Mouse (Mus musculus) myocyte (in vitro differentiated cells): Measurements from ENCODE around the gene Wnt7b. TPM values are rescaled to one million over a fixed set of nuclear protein-coding genes. Genes with fewer than 3 reads are reported as not detected.
A peak's percentile ranks its signal among the peaks of the same experiment; 100 is the strongest.

Experiments
- H3K27me3 ChIP-seq: one replicate; pipeline ENCODE4 v1.6.1; 2011; ENCODE audit not compliant: control insufficient read depth, insufficient read depth, insufficient read length
- H3K36me3 ChIP-seq: one replicate; pipeline ENCODE4 v1.6.1; 2011; ENCODE audit not compliant: control insufficient read depth, insufficient read depth
- H3K4me2 ChIP-seq: one replicate; pipeline ENCODE4 v1.6.1; 2011; ENCODE audit warnings: low read depth, control low read depth
- H3K4me3 ChIP-seq: one replicate; pipeline ENCODE4 v1.5.1; 2011; ENCODE audit warnings: mild to moderate bottlenecking, control low read depth, moderate library complexity
- H3K79me2 ChIP-seq: one replicate; pipeline ENCODE4 v1.6.1; 2011; ENCODE audit not compliant: control insufficient read depth, insufficient read depth
- H3ac ChIP-seq: one replicate; pipeline ENCODE4 v1.6.1; 2011; ENCODE audit not compliant: control insufficient read depth, insufficient read length
- CEBPB ChIP-seq: IDR thresholded peaks from 2 replicates; pipeline ENCODE4 v1.6.1; 2011; ENCODE audit warnings: mild to moderate bottlenecking, moderate library complexity; ENCODE audit not compliant: poor library complexity, insufficient read depth, severe bottlenecking
- E2F4 ChIP-seq: IDR thresholded peaks from one replicate; pipeline ENCODE4 v1.6.1; 2011; ENCODE audit warnings: mild to moderate bottlenecking, control low read depth, moderate library complexity; ENCODE audit not compliant: insufficient read depth
- MAX ChIP-seq: IDR thresholded peaks from one replicate; pipeline ENCODE4 v1.6.1; 2011; ENCODE audit warnings: low read depth, mild to moderate bottlenecking, control low read depth
- MYOD1 ChIP-seq, 3 experiments: IDR thresholded peaks; one replicate each; pipeline ENCODE4 v1.6.1; 2011; ENCODE audit warnings: control low read depth in 2 of 3, low read depth in 2 of 3, mild to moderate bottlenecking in 2 of 3, moderate library complexity in 1 of 3; ENCODE audit not compliant: insufficient read length in 2 of 3, control insufficient read depth in 1 of 3
- MYOG ChIP-seq, 3 experiments: IDR thresholded peaks; one replicate each; pipeline ENCODE4 v1.6.1; 2011; ENCODE audit warnings: control low read depth in 2 of 3, low read depth in 2 of 3, mild to moderate bottlenecking in 2 of 3; ENCODE audit not compliant: insufficient read length in 2 of 3, control insufficient read depth in 1 of 3, insufficient read depth in 1 of 3
- POLR2A ChIP-seq: IDR thresholded peaks from one replicate; pipeline ENCODE4 v1.6.1; 2011; ENCODE audit warnings: low read depth, mild to moderate bottlenecking, control low read depth, moderate library complexity; ENCODE audit not compliant: insufficient read length
- POLR2AphosphoS2 ChIP-seq: IDR thresholded peaks from one replicate; pipeline ENCODE4 v1.6.1; 2011; ENCODE audit warnings: low read depth, control low read depth; ENCODE audit not compliant: insufficient read length
- REST ChIP-seq: IDR thresholded peaks from one replicate; pipeline ENCODE4 v1.6.1; 2011; ENCODE audit warnings: mild to moderate bottlenecking, control low read depth, moderate library complexity; ENCODE audit not compliant: insufficient read depth, insufficient read length
- SRF ChIP-seq: IDR thresholded peaks from one replicate; pipeline ENCODE4 v1.6.1; 2011; ENCODE audit warnings: low read depth; ENCODE audit not compliant: control insufficient read depth, insufficient read length
- TCF12 ChIP-seq: IDR thresholded peaks from one replicate; pipeline ENCODE4 v1.6.1; 2011; ENCODE audit warnings: mild to moderate bottlenecking, control low read depth; ENCODE audit not compliant: poor library complexity, insufficient read depth, severe bottlenecking
- TCF3 ChIP-seq: IDR thresholded peaks from one replicate; pipeline ENCODE4 v1.6.1; 2011; ENCODE audit warnings: low read depth, control low read depth; ENCODE audit not compliant: insufficient read length
- USF1 ChIP-seq: IDR thresholded peaks from one replicate; pipeline ENCODE4 v1.6.1; 2011; ENCODE audit warnings: low read depth, mild to moderate bottlenecking, control low read depth, moderate library complexity
- polyA plus RNA-seq: library from polyadenylated mRNA; unstranded; fragments of >200 nt; fragmentation: generic; extraction: Trizol; gene quantifications from one replicate; pipeline ENCODE4 v1.2.1, GENCODE M21; 2012; ENCODE audit warnings: missing spikeins

Gene Wnt7b
- polyA plus RNA-seq, 1 experiment = 7.9 TPM

- TF ChIP-seq MAX (no peak), TCF12 (no peak), MYOG (IDR thresholded peaks at IDR 0.05; ENCODE audit: control insufficient read depth in 1 of 3, insufficient read depth in 1 of 3, insufficient read length in 2 of 3, low read depth in 2 of 3) (no peak), MYOD1 (IDR thresholded peaks at IDR 0.05; ENCODE audit: control insufficient read depth in 1 of 3, insufficient read length in 2 of 3, low read depth in 2 of 3) (no peak), TCF3 (no peak), E2F4 (no peak), POLR2A (no peak), CEBPB (no peak), SRF (no peak), USF1 (no peak), POLR2AphosphoS2 (no peak), REST (no peak)
- Histone ChIP-seq H3K36me3 (no peaks in the 10 kb centered on the region), H3K27me3 (peaks cover 65% of the 10 kb centered on the region)
These were observed 88.1 kb downstream of the Wnt7b start for GRCm38 (mm10) chr15:85494163-85494621.

GRCm38 (mm10) chr15:85489751-85490150 is 92.5 kb downstream of the Wnt7b start:
- TF ChIP-seq SRF (no peak), MYOD1 (IDR thresholded peaks at IDR 0.05; ENCODE audit: control insufficient read depth in 1 of 3, insufficient read length in 2 of 3, low read depth in 2 of 3) (no peak), POLR2AphosphoS2 (no peak), USF1 (no peak), CEBPB (no peak), TCF12 (no peak), POLR2A (no peak), E2F4 (no peak), MYOG (IDR thresholded peaks at IDR 0.05; ENCODE audit: control insufficient read depth in 1 of 3, insufficient read depth in 1 of 3, insufficient read length in 2 of 3, low read depth in 2 of 3) (no peak), TCF3 (no peak), MAX (no peak), REST (no peak)
- Histone ChIP-seq H3K36me3 (no peaks in the 10 kb centered on the region), H3K4me2 (no peak overlapping the region), H3K79me2 (no peaks in the 10 kb centered on the region), H3K4me3 (no peak overlapping the region), H3K27me3 (peaks cover 34% of the 10 kb centered on the region), H3ac (no peak overlapping the region)

More at GRCm38 (mm10) chr15:85494163-85494621, 88.1 kb downstream of the Wnt7b start:
- Histone ChIP-seq H3K4me2 (no peak overlapping the region), H3ac (no peak overlapping the region), H3K4me3 (no peak overlapping the region), H3K79me2 (no peaks in the 10 kb centered on the region)

- H3K36me3 ChIP-seq = no peaks in the 10 kb centered on the region
- no peak overlapping the region for H3K4me3 ChIP-seq
- TF ChIP-seq MYOD1 (IDR thresholded peaks at IDR 0.05; ENCODE audit: control insufficient read depth in 1 of 3, insufficient read length in 2 of 3, low read depth in 2 of 3) = peak in 1 of 3 experiments; percentile 1
- TF ChIP-seq USF1 = no peak
- H3ac ChIP-seq = no peak overlapping the region
- H3K27me3 ChIP-seq = peaks cover 26% of the 10 kb centered on the region
- no peak overlapping the region for H3K4me2 ChIP-seq
- no peaks in the 10 kb centered on the region for H3K79me2 ChIP-seq
These were observed 93.4 kb downstream of the Wnt7b start for GRCm38 (mm10) chr15:85488900-85489299.

Other genes with a start within 250 kb of the Wnt7b start
- gene Atxn10, start 246.2 kb downstream of the Wnt7b start, polyA plus RNA-seq = 216 TPM
- gene 7530416G11Rik, start 79.2 kb downstream of the Wnt7b start, polyA plus RNA-seq = not detected
- 0.12 TPM for gene Ppara, start 152.5 kb upstream of the Wnt7b start, polyA plus RNA-seq
- 25.1 TPM for gene Cdpf1, start 229.2 kb upstream of the Wnt7b start, polyA plus RNA-seq
- not detected for gene Pkdrej, start 239.3 kb upstream of the Wnt7b start, polyA plus RNA-seq
- 0.12 TPM for gene Ttc38, start 249.8 kb upstream of the Wnt7b start, polyA plus RNA-seq